Mouse (Mus musculus) forebrain, embryonic 14.5 days (tissue): ENCODE measurements around the gene Cst11. TPM values are rescaled to one million over a fixed set of nuclear protein-coding genes. Genes with fewer than 3 reads are reported as not detected.
"Not testable (repeated sequence)": the region's sequence is repeated elsewhere in the genome, so short reads cannot be mapped to it uniquely, and the experiment has no call there.

Experiments
- ATAC-seq: fragments of 200-750 bp; cut with Nextera tagmentation; 2 replicates; pipeline ENCODE4 v1.8.0; 2017; ENCODE audit warnings: mild to moderate bottlenecking, moderate library complexity
- DNase-seq: peaks from one replicate; pipeline ENCODE4 v3.0.0-alpha.2; 2015; ENCODE audit warnings: low spot score
- H3K27ac ChIP-seq: fragments of 300-500 bp; sonication (generic); 2 replicates; pipeline ENCODE4 v1.5.1; 2014; ENCODE audit warnings: low read depth, mild to moderate bottlenecking, control low read depth, low read length, moderate library complexity
- H3K27me3 ChIP-seq: fragments of 300-500 bp; sonication (generic); replicated peaks from 2 replicates; pipeline ENCODE4 v1.6.1; 2014; ENCODE audit warnings: low read length, control low read depth, mixed read lengths; ENCODE audit not compliant: control insufficient read depth, insufficient read depth
- H3K36me3 ChIP-seq: fragments of 300-500 bp; sonication (generic); 2 replicates; pipeline ENCODE4 v1.6.1; 2014; ENCODE audit warnings: low read length, control low read depth; ENCODE audit not compliant: control insufficient read depth, insufficient read depth
- H3K4me1 ChIP-seq: fragments of 300-500 bp; sonication (generic); 2 replicates; pipeline ENCODE4 v1.6.1; 2014; ENCODE audit warnings: antibody characterized with exemption, low read length, control low read depth; ENCODE audit not compliant: control insufficient read depth, insufficient read depth
- H3K4me2 ChIP-seq: fragments of 300-500 bp; sonication (generic); 2 replicates; pipeline ENCODE4 v1.6.1; 2014; ENCODE audit warnings: mild to moderate bottlenecking, control low read depth, low read length
- H3K4me3 ChIP-seq: fragments of 300-500 bp; sonication (generic); 2 replicates; pipeline ENCODE4 v1.5.1; 2014; ENCODE audit warnings: low read depth, low read length, control low read depth
- H3K9ac ChIP-seq: fragments of 300-500 bp; sonication (generic); 2 replicates; pipeline ENCODE4 v1.6.1; 2014; ENCODE audit warnings: mild to moderate bottlenecking, low read length, control low read depth, moderate library complexity
- H3K9me3 ChIP-seq: fragments of 300-500 bp; sonication (generic); replicated peaks from 2 replicates; pipeline ENCODE4 v1.6.1; 2016; ENCODE audit warnings: low read length, control low read depth, mixed read lengths; ENCODE audit not compliant: control insufficient read depth
- WGBS: fragments of 180-500 bp; shearing (Covaris S2); extraction: QIAGEN DNeasy Blood & Tissue Kit; methylation state at CpG from one replicate; pipeline ENCODE4 v1.1.7; 2014; 5-methylcytosine and 5-hydroxymethylcytosine counted together
- polyA plus RNA-seq: library from polyadenylated mRNA; unstranded; fragments of >200 nt; fragmentation: Nextera tagmentation; extraction: Ambion mirVana; gene quantifications from 2 replicates; pipeline ENCODE4 v1.2.1, GENCODE M21; 2014

The Cst11 gene
- polyA plus RNA-seq: not detected in 2 replicates

DNA sequence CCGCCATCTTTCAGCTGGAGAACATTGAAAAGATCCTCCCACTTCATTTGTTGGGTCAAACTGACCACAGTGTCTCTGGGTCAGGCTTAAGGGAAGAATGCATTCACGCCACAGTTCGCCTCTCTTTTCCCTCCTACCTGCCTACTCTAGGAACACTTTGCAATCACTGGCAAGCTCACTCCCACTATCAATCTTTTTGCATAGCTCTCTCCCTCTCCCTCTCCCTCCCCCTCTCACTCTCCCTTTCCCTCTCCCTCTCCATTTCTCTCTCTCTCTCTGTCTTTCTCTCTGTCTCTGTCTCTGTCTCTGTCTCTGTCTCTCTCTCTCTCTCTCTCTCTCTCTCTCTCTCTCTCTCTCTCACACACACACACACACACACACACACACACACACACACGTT is at the start of gene Cst11:
Cst11 (minus strand) TSS at position 101 of the 400 bp plus-strand sequence.
- H3K4me3 ChIP-seq, H3K27me3 ChIP-seq, H3K9me3 ChIP-seq, H3K36me3 ChIP-seq, H3K4me1 ChIP-seq, H3K9ac ChIP-seq, DNase-seq, H3K4me2 ChIP-seq, H3K27ac ChIP-seq, ATAC-seq: not testable (repeated sequence)
- 84% methylated on average over 4 of the region's 4 CpGs for WGBS

DNA sequence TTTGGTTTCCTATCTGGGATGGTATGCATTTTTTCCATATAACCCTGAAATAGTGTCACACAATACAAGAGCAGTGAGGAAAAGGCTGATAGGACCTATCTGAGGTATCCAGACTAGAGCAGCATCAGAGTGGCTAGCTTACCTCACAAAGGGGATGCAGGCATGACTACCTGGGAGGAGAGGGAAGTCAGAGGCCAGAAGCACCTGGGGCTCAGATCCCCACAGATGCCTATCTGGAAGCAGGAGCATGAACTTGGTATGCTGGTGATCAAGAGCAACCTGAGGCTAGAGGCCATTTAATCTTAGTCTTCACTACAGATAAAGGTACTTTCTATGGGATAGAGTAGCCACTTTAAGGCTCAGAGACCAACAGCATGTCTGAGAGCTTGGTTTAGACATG is 48.6 kb upstream of the Cst11 start, which contains the start of gene Cst13:
Cst13 (plus strand) TSS at position 173 of the 400 bp plus-strand sequence.
- Histone ChIP-seq H3K27ac (no peak within 1 kb of the TSS), H3K4me2 (no peak within 1 kb of the TSS), H3K4me3 (no peak within 1 kb of the TSS), H3K36me3 (no peaks in the 10 kb centered on the region), H3K27me3 (no peaks in the 10 kb centered on the region), H3K9ac (no peak within 1 kb of the TSS), H3K4me1 (no peaks in the 10 kb centered on the region), H3K9me3 (no peaks in the 10 kb centered on the region)
- no peak for ATAC-seq
- no peak for DNase-seq

- no peaks in the 10 kb centered on the region for H3K27me3 ChIP-seq
- H3K4me2 ChIP-seq: no peak overlapping the region
- no peaks in the 10 kb centered on the region for H3K9me3 ChIP-seq
- H3K27ac ChIP-seq: no peak overlapping the region
- 84% methylated on average over 6 of the region's 6 CpGs for WGBS
- no peak overlapping the region for H3K4me3 ChIP-seq
- DNase-seq: no peak
- no peak for ATAC-seq
- no peak overlapping the region for H3K9ac ChIP-seq
- H3K4me1 ChIP-seq: no peaks in the 10 kb centered on the region
- no peaks in the 10 kb centered on the region for H3K36me3 ChIP-seq
These were observed 35.4 kb upstream of the Cst11 start for GRCm38 (mm10) chr2:148806696-148807095.

- WGBS: 66% methylated on average over 3 of the region's 3 CpGs
These were observed 30.2 kb upstream of the Cst11 start for GRCm38 (mm10) chr2:148801491-148801921.

GRCm38 (mm10) chr2:148798485-148798884 is 27.2 kb upstream of the Cst11 start, which contains the start of gene Cst8:
Gene Cst8, plus strand, starts transcription at chr2:148798785.
- H3K27me3 ChIP-seq: no peaks in the 10 kb centered on the region
- 79% methylated on average over 1 of the region's 1 CpGs for WGBS
- no peaks in the 10 kb centered on the region for H3K9me3 ChIP-seq
- H3K4me3 ChIP-seq: no peak within 1 kb of the TSS
- no peak within 1 kb of the TSS for H3K27ac ChIP-seq
- DNase-seq (no peak), ATAC-seq (no peak)
- no peaks in the 10 kb centered on the region for H3K4me1 ChIP-seq
- no peak within 1 kb of the TSS for H3K4me2 ChIP-seq
- H3K36me3 ChIP-seq: no peaks in the 10 kb centered on the region
- H3K9ac ChIP-seq: no peak within 1 kb of the TSS

More at GRCm38 (mm10) chr2:148801491-148801921, 30.2 kb upstream of the Cst11 start:
- Histone ChIP-seq H3K4me3 (no peak overlapping the region), H3K27me3 (no peaks in the 10 kb centered on the region), H3K9ac (no peak overlapping the region), H3K4me2 (no peak overlapping the region), H3K4me1 (no peaks in the 10 kb centered on the region), H3K36me3 (no peaks in the 10 kb centered on the region), H3K9me3 (no peaks in the 10 kb centered on the region), H3K27ac (no peak overlapping the region)
- no peak for DNase-seq
- ATAC-seq: no peak

- no peak within 1 kb of the TSS for H3K27ac ChIP-seq
- ATAC-seq (no peak), DNase-seq (no peak)
- H3K4me2 ChIP-seq: no peak within 1 kb of the TSS
- no peaks in the 10 kb centered on the region for H3K27me3 ChIP-seq
- H3K4me1 ChIP-seq: no peaks in the 10 kb centered on the region
- H3K9ac ChIP-seq: no peak within 1 kb of the TSS
- no peaks in the 10 kb centered on the region for H3K9me3 ChIP-seq
- no peaks in the 10 kb centered on the region for H3K36me3 ChIP-seq
- WGBS: 92% methylated on average over 6 of the region's 6 CpGs
- no peak within 1 kb of the TSS for H3K4me3 ChIP-seq
These were observed 17.8 kb upstream of the Cst11 start, which contains the start of gene Cst12 for GRCm38 (mm10) chr2:148789142-148789541. Gene Cst12, plus strand, starts transcription at chr2:148789361.

- no peaks in the 10 kb centered on the region for H3K36me3 ChIP-seq
- no peak within 1 kb of the TSS for H3K4me3 ChIP-seq
- ATAC-seq: no peak
- H3K4me2 ChIP-seq: no peak within 1 kb of the TSS
- no peaks in the 10 kb centered on the region for H3K9me3 ChIP-seq
- no peak within 1 kb of the TSS for H3K9ac ChIP-seq
- DNase-seq: no peak
- WGBS: 21% methylated on average over 1 of the region's 1 CpGs
- no peaks in the 10 kb centered on the region for H3K4me1 ChIP-seq
- H3K27ac ChIP-seq: no peak within 1 kb of the TSS
- no peaks in the 10 kb centered on the region for H3K27me3 ChIP-seq
These were observed 10.4 kb upstream of the Cst11 start, which contains the start of gene 8030411F24Rik for GRCm38 (mm10) chr2:148781709-148782108. Gene 8030411F24Rik, plus strand, starts transcription at chr2:148782009.

DNA sequence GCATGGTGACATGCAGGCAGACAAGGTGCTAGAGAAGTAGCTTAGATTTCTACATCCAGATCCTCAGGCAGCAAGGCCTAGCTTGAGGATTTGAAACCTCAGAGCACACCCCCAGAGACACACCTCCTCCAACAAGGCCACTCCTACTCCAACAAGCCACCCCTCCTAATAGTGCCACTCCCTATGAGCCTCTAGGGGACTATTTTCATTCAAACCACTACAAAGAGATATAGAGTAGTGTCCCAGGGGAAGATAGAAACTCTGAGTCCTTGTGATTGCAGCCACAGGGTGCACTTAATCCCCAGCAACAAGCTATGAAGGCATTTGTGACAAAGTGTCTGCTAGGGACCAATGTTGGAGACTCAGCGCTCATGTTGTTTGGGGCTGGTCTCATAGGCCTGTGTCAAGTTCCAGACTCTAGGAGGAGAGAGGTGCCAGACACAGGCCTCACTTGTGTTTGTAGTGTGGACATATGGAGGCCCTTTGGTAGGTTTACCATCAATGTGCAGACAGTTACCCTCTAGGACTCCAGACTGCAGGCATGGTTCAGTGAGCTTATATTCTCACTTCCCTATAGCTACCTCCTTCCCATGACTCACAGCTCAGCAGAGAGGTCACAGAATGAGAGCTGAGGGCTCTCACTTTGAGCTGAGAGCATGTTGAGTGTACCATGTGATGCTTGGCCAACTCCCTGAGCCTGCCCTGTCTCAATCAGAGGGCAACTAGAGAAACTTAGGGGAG is 7.5 kb downstream of the Cst11 start:
- no peak overlapping the region for H3K4me2 ChIP-seq
- ATAC-seq: no peak
- H3K27ac ChIP-seq: no peak overlapping the region
- H3K4me1 ChIP-seq: no peaks in the 10 kb centered on the region
- DNase-seq: no peak
- H3K9me3 ChIP-seq: no peaks in the 10 kb centered on the region
- 80% methylated on average over 1 of the region's 1 CpGs for WGBS
- H3K4me3 ChIP-seq: no peak overlapping the region
- no peaks in the 10 kb centered on the region for H3K27me3 ChIP-seq
- H3K36me3 ChIP-seq: no peaks in the 10 kb centered on the region
- H3K9ac ChIP-seq: no peak overlapping the region

DNA sequence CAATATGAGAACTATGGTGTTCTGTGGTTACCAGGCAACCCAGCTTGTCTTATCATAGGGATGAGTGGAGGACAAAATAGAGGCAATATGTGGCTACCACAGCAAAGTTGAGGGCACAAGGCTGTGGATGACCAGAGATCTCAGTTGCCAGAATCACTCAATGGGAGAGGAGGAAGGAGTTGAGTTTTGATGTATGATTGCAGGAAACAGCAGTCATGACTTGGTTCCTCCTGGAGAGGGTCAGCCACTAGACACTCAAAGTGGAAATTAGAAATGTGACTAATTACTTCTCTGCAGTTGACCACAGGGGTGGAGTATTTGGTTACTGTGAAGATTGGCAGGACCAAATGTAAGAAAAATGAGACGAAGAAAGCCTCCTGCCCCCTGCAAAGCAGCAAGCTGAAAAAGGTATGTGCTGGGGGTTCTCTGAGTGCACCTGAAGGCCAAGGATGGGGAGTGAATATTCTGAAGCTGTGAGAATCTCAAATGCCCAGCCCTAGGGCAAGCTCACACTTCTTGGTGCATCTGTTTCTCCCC is 16.9 kb downstream of the Cst11 start:
- 81% methylated on average over 1 of the region's 1 CpGs for WGBS
- no peaks in the 10 kb centered on the region for H3K9me3 ChIP-seq
- ATAC-seq (no peak), DNase-seq (no peak)
- no peak overlapping the region for H3K4me3 ChIP-seq
- H3K27ac ChIP-seq: no peak overlapping the region
- no peak overlapping the region for H3K4me2 ChIP-seq
- no peaks in the 10 kb centered on the region for H3K4me1 ChIP-seq
- H3K9ac ChIP-seq: no peak overlapping the region
- no peaks in the 10 kb centered on the region for H3K27me3 ChIP-seq
- no peaks in the 10 kb centered on the region for H3K36me3 ChIP-seq
